Mouse (Mus musculus): ENCODE data around the gene Lhpp. TPM values are rescaled to one million over a fixed set of nuclear protein-coding genes. Genes with fewer than 3 reads are reported as not detected.

The Lhpp gene
- polyA plus RNA-seq, 1 experiment = 36.1 TPM

- Histone ChIP-seq H3K4me1 (ENCODE audit: control insufficient read depth, insufficient read depth, insufficient read length, low read length) (peaks cover 33% of the 10 kb centered on the region), H3K4me3 (ENCODE audit: low read depth, low read length) (no peak overlapping the region), H3K27ac (ENCODE audit: insufficient read depth, low read depth, low read length) (peak overlapping the region; percentile 31), H3K36me3 (ENCODE audit: control insufficient read depth, insufficient read depth, low read length) (no peaks in the 10 kb centered on the region), H3K27me3 (ENCODE audit: control insufficient read depth, insufficient read depth, low read length) (no peaks in the 10 kb centered on the region)
- no peak for TF ChIP-seq POLR2A (IDR thresholded peaks at IDR 0.05; ENCODE audit: low read depth, low read length)
- no peak for TF ChIP-seq CTCF (IDR thresholded peaks at IDR 0.05; ENCODE audit: extremely low read depth, insufficient read length, insufficient replicate concordance, low read depth, low read length)
- WGBS = 75% methylated on average over 20 of the region's 20 CpGs
These were observed 59.8 kb downstream of the Lhpp start for GRCm38 (mm10) chr7:132669999-132670862.

- Histone ChIP-seq H3K27ac (ENCODE audit: insufficient read depth, low read depth, low read length) (peak overlapping the region; percentile 4), H3K36me3 (ENCODE audit: control insufficient read depth, insufficient read depth, low read length) (no peaks in the 10 kb centered on the region), H3K4me1 (ENCODE audit: control insufficient read depth, insufficient read depth, insufficient read length, low read length) (peaks cover 33% of the 10 kb centered on the region), H3K4me3 (ENCODE audit: low read depth, low read length) (no peak overlapping the region), H3K27me3 (ENCODE audit: control insufficient read depth, insufficient read depth, low read length) (no peaks in the 10 kb centered on the region)
- 61% methylated on average over 3 of the region's 3 CpGs for WGBS
- TF ChIP-seq POLR2A (IDR thresholded peaks at IDR 0.05; ENCODE audit: low read depth, low read length) (no peak), CTCF (IDR thresholded peaks at IDR 0.05; ENCODE audit: extremely low read depth, insufficient read length, insufficient replicate concordance, low read depth, low read length) (no peak)
These were observed 60.4 kb downstream of the Lhpp start for GRCm38 (mm10) chr7:132670863-132671165.

GRCm38 (mm10) chr7:132672481-132672959 lies 62.1 kb downstream of the Lhpp start:
- no peaks in the 10 kb centered on the region for H3K27me3 ChIP-seq (ENCODE audit: control insufficient read depth, insufficient read depth, low read length)
- TF ChIP-seq CTCF (IDR thresholded peaks at IDR 0.05; ENCODE audit: extremely low read depth, insufficient read length, insufficient replicate concordance, low read depth, low read length) (no peak), POLR2A (IDR thresholded peaks at IDR 0.05; ENCODE audit: low read depth, low read length) (no peak)
- H3K27ac ChIP-seq (ENCODE audit: insufficient read depth, low read depth, low read length) = peak overlapping the region; percentile 65
- H3K4me1 ChIP-seq (ENCODE audit: control insufficient read depth, insufficient read depth, insufficient read length, low read length) = peaks cover 33% of the 10 kb centered on the region
- H3K36me3 ChIP-seq (ENCODE audit: control insufficient read depth, insufficient read depth, low read length) = no peaks in the 10 kb centered on the region
- WGBS = 10% methylated on average over 7 of the region's 7 CpGs
- no peak overlapping the region for H3K4me3 ChIP-seq (ENCODE audit: low read depth, low read length)

- peak; percentile 37; the same call in 1 of the 2 replicates for TF ChIP-seq CTCF (IDR thresholded peaks at IDR 0.05; ENCODE audit: extremely low read depth, insufficient read length, insufficient replicate concordance, low read depth, low read length)
- no peak for TF ChIP-seq POLR2A (IDR thresholded peaks at IDR 0.05; ENCODE audit: low read depth, low read length)
- 20% methylated on average over 17 of the region's 17 CpGs for WGBS
- no peaks in the 10 kb centered on the region for H3K36me3 ChIP-seq (ENCODE audit: control insufficient read depth, insufficient read depth, low read length)
- no peaks in the 10 kb centered on the region for H3K27me3 ChIP-seq (ENCODE audit: control insufficient read depth, insufficient read depth, low read length)
- peaks cover 41% of the 10 kb centered on the region for H3K4me1 ChIP-seq (ENCODE audit: control insufficient read depth, insufficient read depth, insufficient read length, low read length)
- no peak overlapping the region for H3K4me3 ChIP-seq (ENCODE audit: low read depth, low read length)
- peak overlapping the region; percentile 46 for H3K27ac ChIP-seq (ENCODE audit: insufficient read depth, low read depth, low read length)
These were observed 63.7 kb downstream of the Lhpp start for GRCm38 (mm10) chr7:132673931-132674755.

GRCm38 (mm10) chr7:132675922-132676321 lies 65.5 kb downstream of the Lhpp start:
- TF ChIP-seq CTCF (IDR thresholded peaks at IDR 0.05; ENCODE audit: extremely low read depth, insufficient read length, insufficient replicate concordance, low read depth, low read length) (no peak), POLR2A (IDR thresholded peaks at IDR 0.05; ENCODE audit: low read depth, low read length) (no peak)
- Histone ChIP-seq H3K27me3 (ENCODE audit: control insufficient read depth, insufficient read depth, low read length) (no peaks in the 10 kb centered on the region), H3K4me1 (ENCODE audit: control insufficient read depth, insufficient read depth, insufficient read length, low read length) (peaks cover 35% of the 10 kb centered on the region), H3K27ac (ENCODE audit: insufficient read depth, low read depth, low read length) (no peak overlapping the region), H3K36me3 (ENCODE audit: control insufficient read depth, insufficient read depth, low read length) (no peaks in the 10 kb centered on the region), H3K4me3 (ENCODE audit: low read depth, low read length) (no peak overlapping the region)
- WGBS = 96% methylated on average over 2 of the region's 2 CpGs

GRCm38 (mm10) chr7:132679117-132679516 lies 68.7 kb downstream of the Lhpp start:
- no peak overlapping the region for H3K27ac ChIP-seq (ENCODE audit: insufficient read depth, low read depth, low read length)
- H3K27me3 ChIP-seq (ENCODE audit: control insufficient read depth, insufficient read depth, low read length) = no peaks in the 10 kb centered on the region
- no peak overlapping the region for H3K4me3 ChIP-seq (ENCODE audit: low read depth, low read length)
- TF ChIP-seq POLR2A (IDR thresholded peaks at IDR 0.05; ENCODE audit: low read depth, low read length) = no peak
- no peak for TF ChIP-seq CTCF (IDR thresholded peaks at IDR 0.05; ENCODE audit: extremely low read depth, insufficient read length, insufficient replicate concordance, low read depth, low read length)
- 48% methylated on average over 4 of the region's 4 CpGs for WGBS
- H3K36me3 ChIP-seq (ENCODE audit: control insufficient read depth, insufficient read depth, low read length) = no peaks in the 10 kb centered on the region
- H3K4me1 ChIP-seq (ENCODE audit: control insufficient read depth, insufficient read depth, insufficient read length, low read length) = peaks cover 14% of the 10 kb centered on the region

DNA sequence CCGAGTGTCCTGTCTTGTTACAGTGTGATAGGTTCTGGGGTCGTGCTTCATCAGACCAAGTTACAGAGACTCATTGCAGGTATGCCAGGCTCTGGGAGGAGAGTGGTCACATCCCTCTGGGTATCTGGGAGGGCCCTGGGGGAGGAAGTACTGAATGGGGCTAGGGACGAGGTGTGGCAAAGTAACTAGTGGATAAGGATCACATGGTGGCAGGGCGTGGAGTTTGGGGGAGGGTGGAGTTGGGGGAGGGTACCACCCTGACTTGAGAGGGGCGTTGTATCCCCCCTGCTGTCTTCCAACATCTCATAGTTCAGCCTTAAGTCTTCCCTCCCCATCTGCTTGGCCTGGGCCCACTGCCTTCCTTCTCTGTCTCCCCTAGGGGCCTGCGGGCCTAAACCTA lies 69.1 kb downstream of the Lhpp start:
- TF ChIP-seq CTCF (IDR thresholded peaks at IDR 0.05; ENCODE audit: extremely low read depth, insufficient read length, insufficient replicate concordance, low read depth, low read length) (no peak), POLR2A (IDR thresholded peaks at IDR 0.05; ENCODE audit: low read depth, low read length) (no peak)
- Histone ChIP-seq H3K36me3 (ENCODE audit: control insufficient read depth, insufficient read depth, low read length) (no peaks in the 10 kb centered on the region), H3K4me3 (ENCODE audit: low read depth, low read length) (no peak overlapping the region), H3K27me3 (ENCODE audit: control insufficient read depth, insufficient read depth, low read length) (no peaks in the 10 kb centered on the region), H3K4me1 (ENCODE audit: control insufficient read depth, insufficient read depth, insufficient read length, low read length) (peaks cover 11% of the 10 kb centered on the region; the same call in 1 of the 2 replicates), H3K27ac (ENCODE audit: insufficient read depth, low read depth, low read length) (no peak overlapping the region)
- 55% methylated on average over 6 of the region's 6 CpGs for WGBS

Measured in small intestine, adult 2 months (tissue).